Mouse (Mus musculus): Measurements from ENCODE around the gene Rcor1. TPM values are rescaled to one million over a fixed set of nuclear protein-coding genes. Genes with fewer than 3 reads are reported as not detected.
A peak's percentile ranks its signal among the peaks of the same experiment; 100 is the strongest.

Rcor1 gene
- polyA plus RNA-seq, 1 experiment from 2014 or later = 3.6 TPM

- H3K27ac ChIP-seq (ENCODE audit: low read depth) = no peak overlapping the region
- ATAC-seq (no peak), DNase-seq (no peak)
- H3K4me2 ChIP-seq (ENCODE audit: low read depth, low read length) = no peak overlapping the region
- H3K36me3 ChIP-seq (replicated peaks; ENCODE audit: insufficient read depth, low read length) = no peaks in the 10 kb centered on the region
- H3K27me3 ChIP-seq (ENCODE audit: insufficient read depth, low read length) = no peaks in the 10 kb centered on the region
- no peak overlapping the region for H3K9ac ChIP-seq (replicated peaks)
- H3K9me3 ChIP-seq (ENCODE audit: low read length) = no peaks in the 10 kb centered on the region
- no peak overlapping the region for H3K4me3 ChIP-seq (ENCODE audit: low read depth, low read length)
- H3K4me1 ChIP-seq (ENCODE audit: insufficient read depth) = 0 out of 2 replicates have a peak, but pooled peaks cover 2% of the 10 kb centered on the region
- TF ChIP-seq EP300 (IDR thresholded peaks at IDR 0.05; ENCODE audit: low read depth) = no peak
- peak; percentile 38 for TF ChIP-seq CTCF (IDR thresholded peaks at IDR 0.05; ENCODE audit: low read depth)
- 27% methylated on average over 12 of the region's 12 CpGs for WGBS (ENCODE audit: insufficient replicate concordance)
Observed at GRCm38 (mm10) chr12:111143005-111143508, 103.9 kb downstream of the Rcor1 start.

DNA sequence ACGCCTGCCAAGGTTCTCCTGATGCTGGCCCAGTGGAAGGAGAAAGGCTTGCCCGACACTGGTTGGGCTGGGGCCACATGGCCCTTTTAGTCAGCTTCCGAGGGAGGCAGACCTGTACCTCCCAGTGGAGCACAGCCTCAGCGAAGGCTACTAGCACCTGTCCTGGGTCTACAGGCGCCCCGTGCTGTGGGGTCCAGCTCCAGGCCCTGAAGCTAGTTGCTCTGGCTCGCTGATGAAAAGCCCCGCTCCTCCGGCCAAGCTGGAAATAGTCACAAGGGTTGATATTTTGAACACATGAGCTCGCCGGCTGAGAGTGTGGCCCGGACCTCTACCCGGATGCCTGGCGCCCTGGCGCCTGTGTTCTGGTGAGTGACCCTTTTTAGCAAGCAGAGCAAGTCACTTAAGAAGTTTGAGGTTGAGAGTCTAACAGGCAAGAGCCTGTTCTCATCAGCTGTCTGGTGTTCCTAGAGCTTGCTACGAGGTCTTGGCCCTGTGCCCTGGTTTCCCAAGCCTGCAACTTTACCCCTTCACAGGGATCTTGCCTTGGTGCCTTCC is 104.4 kb downstream of the Rcor1 start:
- peaks cover 2% of the 10 kb centered on the region; the same call in 1 of the 2 replicates for H3K4me1 ChIP-seq (ENCODE audit: insufficient read depth)
- H3K27me3 ChIP-seq (ENCODE audit: insufficient read depth, low read length) = no peaks in the 10 kb centered on the region
- TF ChIP-seq EP300 (IDR thresholded peaks at IDR 0.05; ENCODE audit: low read depth) = no peak
- no peak for TF ChIP-seq CTCF (IDR thresholded peaks at IDR 0.05; ENCODE audit: low read depth)
- H3K27ac ChIP-seq (ENCODE audit: low read depth) = no peak overlapping the region
- ATAC-seq (no peak), DNase-seq (no peak)
- no peak overlapping the region for H3K4me2 ChIP-seq (ENCODE audit: low read depth, low read length)
- 80% methylated on average over 16 of the region's 16 CpGs for WGBS (ENCODE audit: insufficient replicate concordance)
- H3K4me3 ChIP-seq (ENCODE audit: low read depth, low read length) = no peak overlapping the region
- no peak overlapping the region for H3K9ac ChIP-seq (replicated peaks)
- H3K9me3 ChIP-seq (ENCODE audit: low read length) = no peaks in the 10 kb centered on the region
- no peaks in the 10 kb centered on the region for H3K36me3 ChIP-seq (replicated peaks; ENCODE audit: insufficient read depth, low read length)

DNA sequence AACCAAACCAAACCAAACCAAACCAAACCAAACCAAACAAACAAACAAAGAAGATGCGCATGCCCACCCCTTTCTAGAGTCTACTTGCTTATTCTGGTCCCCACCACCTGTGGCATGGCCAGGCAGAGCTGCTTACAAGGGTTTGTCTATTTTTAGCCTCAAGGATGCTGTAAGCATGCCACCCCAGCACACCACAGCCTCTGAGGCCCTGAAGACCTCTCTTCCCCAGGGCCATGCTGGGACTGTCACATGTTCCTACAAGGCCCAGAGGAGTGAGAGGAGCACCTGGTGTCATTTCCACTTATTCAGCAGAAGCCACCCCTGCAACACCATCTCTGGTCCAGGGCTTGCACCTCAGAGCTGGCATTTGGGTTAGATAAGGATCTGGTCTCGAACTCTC is 105.4 kb downstream of the Rcor1 start:
- no peaks in the 10 kb centered on the region for H3K36me3 ChIP-seq (replicated peaks; ENCODE audit: insufficient read depth, low read length)
- 82% methylated on average over 2 of the region's 2 CpGs for WGBS (ENCODE audit: insufficient replicate concordance)
- DNase-seq (no peak), ATAC-seq (no peak)
- H3K27ac ChIP-seq (ENCODE audit: low read depth) = no peak overlapping the region
- peaks cover 9% of the 10 kb centered on the region for H3K4me1 ChIP-seq (ENCODE audit: insufficient read depth)
- H3K27me3 ChIP-seq (ENCODE audit: insufficient read depth, low read length) = no peaks in the 10 kb centered on the region
- TF ChIP-seq EP300 (IDR thresholded peaks at IDR 0.05; ENCODE audit: low read depth) (no peak), CTCF (IDR thresholded peaks at IDR 0.05; ENCODE audit: low read depth) (no peak)
- H3K4me2 ChIP-seq (ENCODE audit: low read depth, low read length) = no peak overlapping the region
- H3K9ac ChIP-seq (replicated peaks) = no peak overlapping the region
- no peaks in the 10 kb centered on the region for H3K9me3 ChIP-seq (ENCODE audit: low read length)
- no peak overlapping the region for H3K4me3 ChIP-seq (ENCODE audit: low read depth, low read length)

GRCm38 (mm10) chr12:111145269-111145668 is 106.1 kb downstream of the Rcor1 start:
- H3K4me3 ChIP-seq (ENCODE audit: low read depth, low read length) = no peak overlapping the region

GRCm38 (mm10) chr12:111149495-111150235 is 110.5 kb downstream of the Rcor1 start:
- H3K4me1 ChIP-seq (ENCODE audit: insufficient read depth) = peaks cover 23% of the 10 kb centered on the region
- H3K9me3 ChIP-seq (ENCODE audit: low read length) = no peaks in the 10 kb centered on the region
- 45% methylated on average over 17 of the region's 17 CpGs for WGBS (ENCODE audit: insufficient replicate concordance)
- no peak overlapping the region for H3K27ac ChIP-seq (ENCODE audit: low read depth)
- H3K4me2 ChIP-seq (ENCODE audit: low read depth, low read length) = peak overlapping the region; percentile 41
- no peaks in the 10 kb centered on the region for H3K27me3 ChIP-seq (ENCODE audit: insufficient read depth, low read length)
- DNase-seq (no peak), ATAC-seq (no peak)
- H3K9ac ChIP-seq (replicated peaks) = no peak overlapping the region
- H3K4me3 ChIP-seq (ENCODE audit: low read depth, low read length) = no peak overlapping the region; the same call in 1 of the 2 replicates
- H3K36me3 ChIP-seq (replicated peaks; ENCODE audit: insufficient read depth, low read length) = no peaks in the 10 kb centered on the region
- no peak for TF ChIP-seq CTCF (IDR thresholded peaks at IDR 0.05; ENCODE audit: low read depth)
- no peak for TF ChIP-seq EP300 (IDR thresholded peaks at IDR 0.05; ENCODE audit: low read depth)

More at GRCm38 (mm10) chr12:111145269-111145668, 106.1 kb downstream of the Rcor1 start:
- Histone ChIP-seq H3K9me3 (ENCODE audit: low read length) (no peaks in the 10 kb centered on the region), H3K9ac (replicated peaks) (no peak overlapping the region), H3K27ac (ENCODE audit: low read depth) (no peak overlapping the region), H3K36me3 (replicated peaks; ENCODE audit: insufficient read depth, low read length) (no peaks in the 10 kb centered on the region), H3K4me2 (ENCODE audit: low read depth, low read length) (no peak overlapping the region), H3K27me3 (ENCODE audit: insufficient read depth, low read length) (no peaks in the 10 kb centered on the region), H3K4me1 (ENCODE audit: insufficient read depth) (peaks cover 14% of the 10 kb centered on the region)
- WGBS (ENCODE audit: insufficient replicate concordance) = 60% methylated on average over 9 of the region's 9 CpGs
- ATAC-seq = no peak
- DNase-seq = no peak
- no peak for TF ChIP-seq EP300 (IDR thresholded peaks at IDR 0.05; ENCODE audit: low read depth)
- TF ChIP-seq CTCF (IDR thresholded peaks at IDR 0.05; ENCODE audit: low read depth) = no peak

DNA sequence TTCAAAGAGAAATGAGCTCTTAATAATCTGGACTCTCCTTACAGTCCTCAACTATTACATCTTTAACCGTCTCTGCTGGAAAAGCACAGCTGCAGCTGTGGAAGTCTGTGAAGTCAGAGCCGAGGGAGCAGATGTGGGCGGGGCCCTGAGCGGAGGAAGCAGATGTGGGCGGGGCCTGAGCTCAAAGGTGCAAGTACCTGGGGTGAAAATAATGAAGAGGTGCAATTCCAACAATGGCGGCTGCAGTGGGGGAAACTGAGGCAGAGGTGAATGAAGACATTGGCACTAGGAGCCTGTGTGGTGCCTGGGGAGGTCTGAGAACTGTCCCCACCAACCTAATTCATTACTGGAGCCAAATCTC is 111.1 kb downstream of the Rcor1 start:
- TF ChIP-seq EP300 (IDR thresholded peaks at IDR 0.05; ENCODE audit: low read depth) = no peak
- TF ChIP-seq CTCF (IDR thresholded peaks at IDR 0.05; ENCODE audit: low read depth) = no peak
- H3K36me3 ChIP-seq (replicated peaks; ENCODE audit: insufficient read depth, low read length) = no peaks in the 10 kb centered on the region

More for the DNA sequence above, 111.1 kb downstream of the Rcor1 start:
- no peak for ATAC-seq
- H3K4me3 ChIP-seq (ENCODE audit: low read depth, low read length) = no peak overlapping the region; the same call in 1 of the 2 replicates
- no peaks in the 10 kb centered on the region for H3K9me3 ChIP-seq (ENCODE audit: low read length)
- H3K9ac ChIP-seq (replicated peaks) = no peak overlapping the region
- 7% methylated on average over 6 of the region's 6 CpGs for WGBS (ENCODE audit: insufficient replicate concordance)
- H3K27me3 ChIP-seq (ENCODE audit: insufficient read depth, low read length) = no peaks in the 10 kb centered on the region
- peaks cover 23% of the 10 kb centered on the region for H3K4me1 ChIP-seq (ENCODE audit: insufficient read depth)
- peak; percentile 66 for DNase-seq
- H3K4me2 ChIP-seq (ENCODE audit: low read depth, low read length) = peak overlapping the region; percentile 41
- H3K27ac ChIP-seq (ENCODE audit: low read depth) = no peak overlapping the region

Data from liver, postnatal 0 days (tissue).